Mouse (Mus musculus) cerebellum, adult 8-10 months (tissue): ENCODE data around the gene Rapsn.
A peak's percentile ranks its signal among the peaks of the same experiment; 100 is the strongest.
"Not testable (repeated sequence)": the region's sequence is repeated elsewhere in the genome, so short reads cannot be mapped to it uniquely, and the experiment has no call there.

Experiments
- DNase-seq: peaks from one replicate; pipeline ENCODE4 v3.0.0; 2022

The Rapsn gene

GRCm38 (mm10) chr2:91035385-91035784 lies at the start of gene Rapsn:
TSS of gene Rapsn (plus strand) at chr2:91035620.
- DNase-seq = no peak

- no peak for DNase-seq
Observed at GRCm38 (mm10) chr2:90986055-90986454, 49.4 kb upstream of the Rapsn start.

DNA sequence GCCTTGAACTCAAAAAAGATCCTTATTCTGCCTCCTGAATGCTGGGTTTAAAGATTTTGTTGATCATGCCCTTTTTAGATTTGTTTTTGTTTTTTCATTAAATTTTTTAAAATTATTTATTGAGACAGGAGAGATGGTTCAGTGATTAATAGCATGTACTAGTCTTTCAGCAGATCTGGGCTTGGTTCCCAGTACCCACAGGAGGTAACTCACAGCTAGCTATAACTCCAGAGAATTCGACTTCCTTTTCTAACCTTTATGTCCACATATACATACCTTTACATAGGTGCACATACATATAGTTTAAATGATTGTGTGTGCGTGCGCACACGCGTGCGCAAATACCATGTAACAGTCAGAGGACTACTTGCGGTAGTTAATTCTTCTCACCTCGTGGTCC lies 26.9 kb upstream of the Rapsn start:
- DNase-seq = peak; percentile 35

DNA sequence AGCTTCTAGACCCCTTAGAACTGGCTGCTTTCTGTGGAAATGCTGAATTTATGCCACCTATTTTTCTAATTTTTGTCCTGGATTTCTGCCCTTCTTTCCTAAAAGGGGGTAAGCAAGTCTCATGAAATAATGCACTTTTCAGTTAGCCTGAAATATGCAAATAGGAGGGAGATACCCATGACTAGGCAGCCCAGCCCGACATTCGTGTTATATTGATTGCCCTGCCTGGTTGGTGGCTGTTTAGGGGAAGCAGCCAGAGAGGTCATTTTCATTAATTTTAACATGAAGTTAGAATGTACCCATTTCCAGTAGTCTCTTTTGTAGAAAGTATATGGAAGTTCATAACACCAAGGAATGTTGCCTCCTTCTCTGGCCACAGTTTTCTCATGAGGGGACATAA lies 21.5 kb upstream of the Rapsn start:
- DNase-seq = no peak

DNA sequence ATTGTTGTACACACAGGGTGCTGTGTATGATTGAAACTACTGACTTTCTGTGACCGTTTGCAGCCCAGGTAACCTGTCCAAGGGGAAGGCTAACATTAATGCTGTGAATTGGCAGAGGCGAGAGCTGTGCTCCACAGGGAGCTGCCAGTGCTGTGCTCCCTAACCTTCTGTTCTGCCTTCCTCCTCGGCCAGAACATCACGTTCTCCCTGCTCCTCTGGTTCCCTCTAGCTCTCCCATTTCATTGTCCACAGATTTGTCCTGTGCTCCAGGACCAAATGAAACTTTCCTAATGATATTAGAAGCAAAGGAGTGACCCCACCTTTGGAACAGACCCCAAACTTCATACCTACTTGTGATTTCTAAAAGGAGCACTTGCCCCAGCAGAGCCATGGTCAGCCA lies 20.0 kb upstream of the Rapsn start:
- DNase-seq = peak; percentile 70

GRCm38 (mm10) chr2:91018061-91018788 lies 17.2 kb upstream of the Rapsn start:
- peak; percentile 46 for DNase-seq

GRCm38 (mm10) chr2:91019911-91020310 lies 15.5 kb upstream of the Rapsn start:
- no peak for DNase-seq

DNA sequence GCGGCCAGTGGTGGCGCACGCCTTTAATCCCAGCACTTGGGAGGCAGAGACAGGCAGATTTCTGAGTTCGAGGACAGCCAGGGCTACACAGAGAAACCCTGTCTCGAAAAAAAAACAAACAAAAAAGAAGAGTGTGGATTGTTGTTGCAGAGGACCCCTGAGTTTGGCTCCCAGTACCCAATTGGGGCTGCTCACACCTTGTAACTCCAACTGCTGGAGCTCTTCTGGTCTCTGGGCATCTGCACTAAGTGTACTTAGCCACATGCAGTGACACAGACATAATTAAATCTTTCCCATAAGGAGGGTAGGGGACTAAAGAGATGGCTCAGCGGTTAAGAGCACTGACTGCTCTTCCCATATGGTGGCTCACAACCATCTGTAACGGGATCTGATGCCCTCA lies 13.2 kb upstream of the Rapsn start:
- not testable (repeated sequence) for DNase-seq

DNA sequence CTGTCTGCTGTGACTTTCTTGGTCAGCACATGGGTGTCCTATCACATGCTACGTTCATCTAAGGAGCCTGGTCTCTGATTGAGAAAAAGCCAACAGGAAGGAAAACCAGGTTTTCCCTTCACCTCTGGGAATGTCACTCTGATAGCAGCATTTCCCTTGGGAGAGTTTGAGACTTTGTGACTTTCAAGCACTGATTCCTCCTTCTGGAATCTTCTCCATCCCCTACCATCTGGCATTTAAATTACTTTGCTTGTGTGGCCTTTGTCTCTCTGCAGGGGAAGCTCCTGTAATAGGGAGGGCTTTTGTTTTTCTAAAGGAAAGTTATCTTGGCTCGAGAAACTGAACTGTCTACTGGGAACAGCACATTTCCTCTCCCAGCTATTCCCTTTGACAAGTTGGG lies 12.3 kb upstream of the Rapsn start:
- no peak for DNase-seq

DNA sequence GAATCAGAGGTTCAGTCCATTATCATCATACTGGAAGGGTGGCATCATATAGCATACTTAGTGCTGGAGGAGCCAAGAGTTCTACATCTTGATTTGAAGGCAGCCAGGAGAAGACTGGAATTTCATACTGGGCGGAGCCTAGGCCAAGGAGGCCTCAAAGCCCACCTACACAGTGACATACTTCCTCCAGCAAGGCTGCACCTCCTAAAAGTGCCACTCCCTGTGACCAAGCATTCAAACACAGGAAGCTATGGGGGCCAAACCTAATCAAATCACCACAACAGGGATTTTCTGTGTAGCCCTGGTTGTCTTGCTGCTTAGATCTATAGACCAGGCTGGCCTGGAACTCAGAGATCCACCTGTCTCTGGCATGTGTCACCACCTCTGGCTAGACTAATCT lies 11.5 kb upstream of the Rapsn start:
- no peak for DNase-seq

- no peak for DNase-seq
Observed at GRCm38 (mm10) chr2:91025081-91025516, 10.3 kb upstream of the Rapsn start.

GRCm38 (mm10) chr2:91026491-91026890 lies 8.9 kb upstream of the Rapsn start:
- DNase-seq = no peak

GRCm38 (mm10) chr2:91027391-91028214 lies 7.8 kb upstream of the Rapsn start:
- no peak for DNase-seq

DNA sequence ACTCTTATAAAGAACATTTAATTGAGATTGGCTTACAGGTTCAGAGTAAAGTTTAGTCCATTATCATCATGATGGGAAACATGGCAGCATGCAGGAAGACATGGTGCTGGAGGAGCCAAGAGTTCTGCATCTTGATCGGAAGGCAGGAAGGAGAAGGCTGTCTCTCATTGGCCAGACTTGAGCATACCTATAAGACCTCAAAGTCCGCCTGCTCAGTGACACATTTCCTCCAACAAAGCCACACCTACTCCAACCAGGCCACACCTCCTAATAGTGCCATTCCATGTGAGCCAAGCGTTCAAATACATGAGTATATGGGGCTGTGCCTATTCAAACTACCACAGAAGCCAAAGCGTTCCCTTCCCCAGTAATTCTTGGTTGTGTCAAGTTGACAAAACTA lies 4.2 kb upstream of the Rapsn start:
- no peak for DNase-seq

- no peak for DNase-seq
Observed at GRCm38 (mm10) chr2:91033000-91033399, 2.4 kb upstream of the Rapsn start.

GRCm38 (mm10) chr2:91041786-91042185 lies 6.4 kb downstream of the Rapsn start:
- DNase-seq = no peak

- DNase-seq = no peak
Observed at GRCm38 (mm10) chr2:91042651-91043398, 7.4 kb downstream of the Rapsn start.

GRCm38 (mm10) chr2:91044727-91045126 lies 9.3 kb downstream of the Rapsn start:
- DNase-seq = no peak

DNA sequence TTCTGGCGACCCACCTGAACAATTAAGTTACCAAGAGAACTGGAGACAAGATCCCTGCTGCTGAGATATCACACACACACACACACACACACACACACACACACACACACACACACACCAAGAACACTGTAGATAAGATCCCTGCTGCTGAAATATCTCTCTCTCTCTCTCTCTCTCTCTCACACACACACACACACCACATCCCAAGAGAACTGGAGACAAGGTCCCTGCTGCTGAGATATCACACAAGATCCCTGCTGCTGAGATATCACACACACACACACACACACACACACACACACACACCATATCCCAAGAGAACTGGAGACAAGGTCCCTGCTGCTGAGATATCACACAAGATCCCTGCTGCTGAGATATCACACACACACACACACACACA lies 10.4 kb downstream of the Rapsn start:
- not testable (repeated sequence) for DNase-seq

DNA sequence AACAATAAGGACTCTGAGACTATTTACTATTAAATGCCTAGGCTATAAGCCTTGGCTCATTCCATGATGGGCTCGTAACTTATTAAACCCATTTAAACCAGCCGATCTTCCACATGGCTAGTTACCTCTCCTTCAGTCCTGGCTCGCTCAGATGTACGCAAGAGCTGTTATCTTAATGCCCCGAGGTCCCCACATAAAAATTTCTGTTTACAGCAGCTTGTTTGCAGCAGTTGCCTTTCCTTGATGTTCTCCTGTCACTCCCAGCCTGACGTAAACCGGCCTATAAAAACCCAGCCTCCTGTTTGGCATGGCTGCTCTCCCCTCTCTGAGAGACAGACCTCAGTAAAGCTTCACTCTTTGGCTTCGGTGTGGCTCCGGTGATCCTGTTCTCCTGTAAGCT lies 11.9 kb downstream of the Rapsn start:
- DNase-seq = no peak

DNA sequence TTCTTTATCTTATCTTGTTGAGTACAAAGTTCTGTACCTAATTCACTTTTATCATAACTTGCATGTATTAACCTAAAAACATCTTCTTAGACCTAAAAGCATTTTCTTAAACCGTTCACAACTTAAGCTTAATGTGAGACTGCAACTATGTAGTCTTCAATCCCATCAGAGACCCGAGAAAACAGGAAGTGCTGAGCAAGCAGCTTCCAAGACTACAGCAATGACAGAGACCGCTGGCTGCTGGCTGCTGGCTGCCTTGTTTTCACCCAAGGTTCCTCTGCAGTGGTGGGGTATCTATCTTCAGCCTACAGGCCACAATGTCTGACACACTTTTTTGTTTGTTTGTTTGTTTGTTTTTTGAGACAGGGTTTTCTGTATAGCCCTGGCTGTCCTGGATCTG lies 16.5 kb downstream of the Rapsn start:
- no peak for DNase-seq

DNA sequence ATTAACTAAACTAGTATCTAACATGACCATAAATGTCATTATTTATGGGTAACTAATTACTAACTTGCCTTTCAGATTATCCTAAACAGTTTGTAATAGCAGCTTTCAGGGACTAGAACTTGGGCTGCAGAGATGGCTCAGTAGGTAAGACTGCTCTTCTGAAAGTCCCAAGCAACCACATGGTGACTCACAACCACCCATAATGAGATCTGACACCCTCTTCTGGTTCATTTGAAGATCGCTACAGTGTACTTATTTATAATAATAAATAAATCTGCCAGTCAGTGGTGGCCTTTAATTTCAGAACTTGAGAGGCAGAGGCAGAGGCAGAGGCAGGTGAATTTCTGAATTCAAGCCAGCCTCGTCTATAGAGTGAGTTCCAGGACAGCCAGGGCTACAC lies 17.3 kb downstream of the Rapsn start:
- no peak for DNase-seq

GRCm38 (mm10) chr2:91053181-91053933 lies 17.9 kb downstream of the Rapsn start:
- no peak for DNase-seq
